Mouse (Mus musculus) MEL (cell line): ENCODE results near the gene Ripor1. TPM values are rescaled to one million over a fixed set of nuclear protein-coding genes. Genes with fewer than 3 reads are reported as not detected.

Experiments
- DNase-seq: peaks from one replicate; pipeline ENCODE4 v3.0.0; 2011; ENCODE audit warnings: low read depth, low spot score
- H3K27ac ChIP-seq: 2 replicates; pipeline ENCODE4 v1.5.1; 2012; ENCODE audit warnings: low read depth, mild to moderate bottlenecking, control low read depth, low read length, moderate library complexity; ENCODE audit not compliant: control insufficient read depth
- H3K27me3 ChIP-seq, 2 experiments: fragments of 150-350 bp in 1 of 2; sonication (generic) in 1 of 2; 2 replicates each; pipeline ENCODE4 v1.6.1; 2012; ENCODE audit warnings: low read length in 2 of 2, mild to moderate bottlenecking in 2 of 2, improper control_type of control experiment in 1 of 2, moderate library complexity in 1 of 2; ENCODE audit not compliant: insufficient read depth in 2 of 2, control insufficient read depth in 1 of 2
- H3K36me3 ChIP-seq, 2 experiments: 2 replicates each; pipeline ENCODE4 v1.6.1; 2012 to 2014; ENCODE audit warnings: low read length in 2 of 2, improper control_type of control experiment in 1 of 2, inconsistent platforms in 1 of 2, mild to moderate bottlenecking in 1 of 2; ENCODE audit not compliant: insufficient read depth in 2 of 2, control insufficient read depth in 1 of 2
- H3K4me1 ChIP-seq, 2 experiments: fragments of 150-350 bp in 1 of 2; sonication (generic) in 1 of 2; 2 replicates each; pipeline ENCODE4 v1.6.1; 2012; ENCODE audit warnings: low read length in 2 of 2, improper control_type of control experiment in 1 of 2, mild to moderate bottlenecking in 1 of 2; ENCODE audit not compliant: insufficient read depth in 2 of 2, control insufficient read depth in 1 of 2
- H3K4me3 ChIP-seq, 2 experiments: fragments of 150-350 bp in 1 of 2; sonication (generic) in 1 of 2; 2 replicates each; pipeline ENCODE4 v1.5.1; 2012; ENCODE audit warnings: low read depth in 2 of 2, low read length in 2 of 2, mild to moderate bottlenecking in 2 of 2, moderate library complexity in 2 of 2, control low read depth in 1 of 2, improper control_type of control experiment in 1 of 2; ENCODE audit not compliant: control insufficient read depth in 1 of 2, insufficient read depth in 1 of 2
- H3K79me2 ChIP-seq: 2 replicates; pipeline ENCODE4 v1.6.1; 2012; ENCODE audit warnings: mild to moderate bottlenecking, low read length, moderate library complexity; ENCODE audit not compliant: control insufficient read depth, poor library complexity, insufficient read depth
- H3K9ac ChIP-seq: 2 replicates; pipeline ENCODE4 v1.6.1; 2012; ENCODE audit warnings: low read depth, mild to moderate bottlenecking, control low read depth, low read length, moderate library complexity; ENCODE audit not compliant: control insufficient read depth, poor library complexity, severe bottlenecking
- H3K9me3 ChIP-seq: fragments of 150-350 bp; sonication (generic); replicated peaks from 2 replicates; pipeline ENCODE4 v1.6.1; 2012; ENCODE audit warnings: mild to moderate bottlenecking, low read length, improper control_type of control experiment, moderate library complexity; ENCODE audit not compliant: insufficient read depth
- CHD1 ChIP-seq: IDR thresholded peaks from 2 replicates; pipeline ENCODE4 v1.6.1; 2012; ENCODE audit warnings: low read depth, mild to moderate bottlenecking, inconsistent platforms, low read length, improper control_type of control experiment
- CHD2 ChIP-seq: IDR thresholded peaks from 2 replicates; pipeline ENCODE4 v1.6.1; 2011; ENCODE audit warnings: low read length, improper control_type of control experiment
- ELF1 ChIP-seq: IDR thresholded peaks from 2 replicates; pipeline ENCODE4 v1.6.1; 2014; ENCODE audit warnings: low read depth, mild to moderate bottlenecking, inconsistent platforms, low read length, improper control_type of control experiment, moderate library complexity
- HCFC1 ChIP-seq: IDR thresholded peaks from 2 replicates; pipeline ENCODE4 v1.6.1; 2012; ENCODE audit warnings: low read depth, mild to moderate bottlenecking, inconsistent platforms, low read length, improper control_type of control experiment, moderate library complexity
- JUND ChIP-seq: IDR thresholded peaks from 2 replicates; pipeline ENCODE4 v1.6.1; 2011; ENCODE audit warnings: low read depth, mild to moderate bottlenecking, improper control_type of control experiment, low read length
- MAX ChIP-seq: IDR thresholded peaks from 2 replicates; pipeline ENCODE4 v1.6.1; 2011; ENCODE audit warnings: low read length, improper control_type of control experiment
- MAZ ChIP-seq: IDR thresholded peaks from 2 replicates; pipeline ENCODE4 v1.6.1; 2012; ENCODE audit warnings: low read depth, mild to moderate bottlenecking, inconsistent platforms, low read length, improper control_type of control experiment
- MEF2A ChIP-seq: IDR thresholded peaks from 2 replicates; pipeline ENCODE4 v1.6.1; 2014; ENCODE audit warnings: low read depth, mild to moderate bottlenecking, inconsistent platforms, low read length, improper control_type of control experiment; ENCODE audit not compliant: poor library complexity, insufficient replicate concordance, severe bottlenecking; ENCODE audit errors: extremely low read depth
- MYC ChIP-seq: IDR thresholded peaks from 2 replicates; pipeline ENCODE4 v1.6.1; 2011; ENCODE audit warnings: low read depth, mild to moderate bottlenecking, low read length, improper control_type of control experiment, moderate library complexity
- POLR2A ChIP-seq, 2 experiments: IDR thresholded peaks; 2 replicates each; pipeline ENCODE4 v1.6.1; 2011 to 2012; ENCODE audit warnings: low read length in 2 of 2, mild to moderate bottlenecking in 2 of 2, control low read depth in 1 of 2, improper control_type of control experiment in 1 of 2, low read depth in 1 of 2, moderate library complexity in 1 of 2; ENCODE audit not compliant: control insufficient read depth in 1 of 2, insufficient read depth in 1 of 2, poor library complexity in 1 of 2
- POLR2AphosphoS2 ChIP-seq: IDR thresholded peaks from 2 replicates; pipeline ENCODE4 v1.6.1; 2011; ENCODE audit warnings: low read length, improper control_type of control experiment
- POLR2AphosphoS5 ChIP-seq: IDR thresholded peaks from 2 replicates; pipeline ENCODE4 v1.6.1; 2012; ENCODE audit warnings: low read depth, borderline replicate concordance, mild to moderate bottlenecking, inconsistent platforms, low read length, moderate library complexity, mixed read lengths
- RCOR1 ChIP-seq: IDR thresholded peaks from 2 replicates; pipeline ENCODE4 v1.6.1; 2012; ENCODE audit warnings: low read depth, mild to moderate bottlenecking, inconsistent platforms, low read length, improper control_type of control experiment
- SIN3A ChIP-seq: IDR thresholded peaks from 2 replicates; pipeline ENCODE4 v1.6.1; 2012; ENCODE audit warnings: low read length, improper control_type of control experiment, inconsistent platforms
- SMC3 ChIP-seq: IDR thresholded peaks from 2 replicates; pipeline ENCODE4 v1.6.1; 2011; ENCODE audit warnings: low read depth, low read length, improper control_type of control experiment
- TAL1 ChIP-seq: IDR thresholded peaks from 2 replicates; pipeline ENCODE4 v1.6.1; 2012; ENCODE audit warnings: mild to moderate bottlenecking, inconsistent platforms, low read length, moderate library complexity, mixed read lengths
- TBP ChIP-seq: IDR thresholded peaks from 2 replicates; pipeline ENCODE4 v1.8.0; 2011; ENCODE audit warnings: low read depth, low read length, improper control_type of control experiment
- TCF12 ChIP-seq: IDR thresholded peaks from 2 replicates; pipeline ENCODE4 v1.6.1; 2014; ENCODE audit warnings: low read depth, mild to moderate bottlenecking, inconsistent platforms, low read length, improper control_type of control experiment, moderate library complexity
- USF2 ChIP-seq, 2 experiments: IDR thresholded peaks; 2 replicates each; pipeline ENCODE4 v1.6.1; 2011 to 2012; ENCODE audit warnings: improper control_type of control experiment in 2 of 2, low read length in 2 of 2, borderline replicate concordance in 1 of 2, inconsistent platforms in 1 of 2, low read depth in 1 of 2, mild to moderate bottlenecking in 1 of 2; ENCODE audit not compliant: insufficient read depth in 1 of 2
- ZC3H11A ChIP-seq: IDR thresholded peaks from 2 replicates; pipeline ENCODE4 v1.6.1; 2012; ENCODE audit warnings: low read depth, mild to moderate bottlenecking, inconsistent platforms, low read length, improper control_type of control experiment
- ZNF384 ChIP-seq: IDR thresholded peaks from 2 replicates; pipeline ENCODE4 v1.6.1; 2012; ENCODE audit warnings: low read depth, mild to moderate bottlenecking, inconsistent platforms, low read length, improper control_type of control experiment
- polyA plus RNA-seq, 2 experiments: library from polyadenylated mRNA; stranded (reverse) in 1 of 2; unstranded in 1 of 2; fragments of >175 nt in 1 of 2; fragments of >200 nt in 1 of 2; gene quantifications; 2 replicates each; pipeline versions ENCODE4 v1.2.1 to v1.2.4; 2012; ENCODE audit warnings: low replicate concordance in 2 of 2, low read depth in 1 of 2; ENCODE audit not compliant: insufficient read length in 2 of 2, insufficient read depth in 1 of 2, missing spikeins in 1 of 2
- total RNA-seq: library from RNA; depleted of rRNA; stranded (reverse); fragments of 300-350 nt; gene quantifications from 2 replicates; pipeline ENCODE4 v1.2.3, GENCODE M21; 2012

The Ripor1 gene
- total and polyA plus RNA-seq, 3 experiments, result 16.6 to 120 TPM; not detected in 1

DNA sequence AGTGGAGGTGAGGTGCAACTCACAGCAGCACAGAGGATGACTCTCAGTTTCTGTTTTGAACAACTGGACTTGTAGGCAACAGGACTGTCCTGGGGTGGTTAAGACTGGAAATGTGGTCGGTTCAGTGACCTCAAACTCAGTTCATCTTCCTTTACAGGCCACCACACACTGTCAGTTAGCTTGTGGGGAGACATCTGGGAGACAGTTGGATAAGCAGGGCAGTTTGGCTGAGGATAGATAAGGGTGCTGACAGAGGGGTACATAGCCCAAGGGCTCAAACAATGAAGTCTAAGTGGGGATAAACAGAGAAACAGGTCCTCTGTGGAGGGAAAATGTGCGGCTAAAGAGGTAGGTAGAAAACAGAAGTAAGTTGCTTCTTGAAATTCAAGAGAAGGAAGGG is 4.3 kb downstream of the Ripor1 start (continued):
- TF ChIP-seq ZNF384, result no peak
- TF ChIP-seq POLR2AphosphoS2, result no peak; the same call in 1 of the 2 replicates
- peak; percentile 57; the same call in 1 of the 2 replicates for TF ChIP-seq TBP
- TF ChIP-seq MAZ, result peak; percentile 59; the same call in 1 of the 2 replicates
- peak; percentile 99 for TF ChIP-seq TCF12

DNA sequence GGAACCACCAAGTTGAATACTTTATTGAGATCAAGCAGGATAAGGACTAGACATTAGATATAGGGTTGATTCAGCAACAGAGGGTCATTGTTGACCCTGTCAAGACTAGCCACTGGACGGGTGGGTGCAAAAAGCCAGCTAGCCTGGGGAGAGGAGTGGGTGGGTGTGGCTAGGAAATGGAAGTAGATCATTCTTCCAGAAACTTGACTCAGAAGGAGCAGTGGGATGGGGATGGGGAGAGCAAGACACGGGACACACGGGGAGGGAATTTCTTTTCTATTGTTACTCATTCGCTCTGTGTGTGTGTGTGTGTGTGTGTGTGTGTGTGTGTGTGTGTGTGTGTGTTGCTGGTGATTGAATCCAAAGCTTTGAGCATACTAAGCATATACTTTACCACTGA is 4.7 kb downstream of the Ripor1 start:
- no peak for TF ChIP-seq MAX
- TF ChIP-seq POLR2AphosphoS5, result no peak
- TF ChIP-seq MYC, result 0 out of 2 replicates have a peak, but pooled peaks have one; percentile 16
- peak; percentile 65; the same call in 1 of the 2 replicates for TF ChIP-seq CHD1
- H3K27ac ChIP-seq, result peak overlapping the region; percentile 94
- H3K36me3 ChIP-seq, result peaks cover 13 to 35% of the 10 kb centered on the region in 2 experiments
- H3K79me2 ChIP-seq, result peaks cover 73% of the 10 kb centered on the region
- peak overlapping the region; percentile 12 to 16; a peak in 3 of 4 replicates for H3K4me3 ChIP-seq
- no peaks in the 10 kb centered on the region for H3K9me3 ChIP-seq
- no peak for DNase-seq
- peaks cover 21 to 41% of the 10 kb centered on the region in 2 experiments for H3K4me1 ChIP-seq
- no peaks in the 10 kb centered on the region for H3K27me3 ChIP-seq
- peak overlapping the region; percentile 49 for H3K9ac ChIP-seq

DNA sequence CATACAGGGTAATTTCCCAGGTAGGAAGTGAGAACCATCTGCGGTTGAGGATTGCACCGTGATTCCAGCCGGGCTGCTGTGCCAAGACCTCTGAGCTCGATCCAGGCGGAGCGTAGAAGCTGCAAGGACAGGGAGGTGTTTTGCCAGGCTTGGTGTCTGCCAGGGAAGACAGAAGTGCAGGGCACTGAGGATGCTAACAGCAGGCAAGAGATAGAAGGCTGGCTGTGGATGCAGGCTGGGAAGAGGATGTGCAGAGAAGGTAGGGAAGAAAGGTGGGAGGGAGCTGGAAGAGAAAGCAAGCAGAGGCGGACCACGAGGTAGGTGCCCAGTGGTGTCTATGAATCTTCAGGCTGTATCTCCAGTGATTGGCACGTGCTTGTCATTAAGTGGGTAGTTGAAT is 6.8 kb downstream of the Ripor1 start:
- no peaks in the 10 kb centered on the region for H3K27me3 ChIP-seq
- H3K9ac ChIP-seq, result no peak overlapping the region
- H3K36me3 ChIP-seq, result peaks cover 26 to 35% of the 10 kb centered on the region in 2 experiments
- DNase-seq, result no peak
- peaks cover 21 to 41% of the 10 kb centered on the region in 2 experiments for H3K4me1 ChIP-seq
- H3K4me3 ChIP-seq, result no peak overlapping the region
- TF ChIP-seq TAL1, result no peak
- no peak for TF ChIP-seq USF2 (IDR thresholded peaks at IDR 0.05; ENCODE audit: borderline replicate concordance in 1 of 2, insufficient read depth in 1 of 2, low read depth in 1 of 2, low read length in 2 of 2)
- no peak for TF ChIP-seq MAZ
- TF ChIP-seq CHD2, result no peak
- TF ChIP-seq ZNF384, result no peak
- TF ChIP-seq MAX, result no peak
- TF ChIP-seq SMC3, result no peak
- TF ChIP-seq POLR2A (IDR thresholded peaks at IDR 0.05; ENCODE audit: control insufficient read depth in 1 of 2, insufficient read depth in 1 of 2, low read depth in 1 of 2, low read length in 2 of 2, poor library complexity in 1 of 2), result no peak
- no peak for TF ChIP-seq ZC3H11A
- no peak for TF ChIP-seq SIN3A
- TF ChIP-seq POLR2AphosphoS5, result no peak
- TF ChIP-seq JUND, result no peak
- no peak for TF ChIP-seq MEF2A
- no peak for TF ChIP-seq POLR2AphosphoS2
- TF ChIP-seq ELF1, result no peak
- no peak for TF ChIP-seq HCFC1
- no peak for TF ChIP-seq RCOR1
- TF ChIP-seq, all 39 proteins: peak for 0
- no peak overlapping the region for H3K27ac ChIP-seq
- H3K79me2 ChIP-seq, result peaks cover 55% of the 10 kb centered on the region
- no peaks in the 10 kb centered on the region for H3K9me3 ChIP-seq
